Mouse (Mus musculus): ENCODE data around the gene 4933434E20Rik.

4933434E20Rik gene

DNA sequence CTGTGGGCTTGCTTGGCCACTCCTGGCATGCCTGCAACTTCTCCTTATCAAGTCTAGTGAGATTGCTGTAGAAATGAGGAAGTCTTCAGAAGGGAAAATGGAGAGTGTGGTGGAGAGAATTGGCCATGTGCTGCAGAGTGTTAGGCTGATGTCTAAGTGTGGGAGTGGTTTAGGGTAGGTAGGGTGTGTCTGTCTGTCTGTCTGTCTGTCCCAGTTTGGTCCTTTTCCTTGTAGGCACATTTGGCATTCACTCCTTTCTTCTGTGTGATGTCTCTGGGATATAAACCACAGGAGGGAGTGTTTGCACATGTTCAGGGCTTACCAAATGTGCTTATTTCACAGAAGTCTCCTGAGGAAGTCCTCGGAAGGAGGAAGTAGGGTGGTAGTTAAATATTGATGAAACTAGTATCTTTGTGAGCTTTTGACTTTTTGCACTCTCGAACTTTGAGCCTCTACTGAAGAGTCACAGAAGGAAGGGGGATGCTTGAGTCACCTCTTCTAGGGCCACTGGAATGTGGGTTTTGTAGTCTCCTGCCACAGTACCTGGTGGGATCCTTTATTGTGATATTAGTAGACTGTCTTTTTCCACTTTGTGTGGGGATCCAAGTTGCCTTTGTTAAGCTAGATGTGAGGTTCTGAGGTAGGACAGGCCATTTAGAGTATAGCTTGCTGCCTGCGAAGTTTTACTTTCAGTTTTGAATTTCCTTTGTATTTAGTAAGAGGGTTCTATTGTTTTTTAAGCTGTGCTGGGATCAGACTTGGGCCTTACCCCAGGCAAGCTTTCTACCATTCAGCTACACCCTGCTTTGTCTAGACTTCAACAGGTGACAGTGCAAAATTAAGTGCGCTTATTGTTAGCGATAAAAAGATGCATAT is 30.2 kb downstream of the 4933434E20Rik start:
- DNase-seq, result peak; percentile 33

DNA sequence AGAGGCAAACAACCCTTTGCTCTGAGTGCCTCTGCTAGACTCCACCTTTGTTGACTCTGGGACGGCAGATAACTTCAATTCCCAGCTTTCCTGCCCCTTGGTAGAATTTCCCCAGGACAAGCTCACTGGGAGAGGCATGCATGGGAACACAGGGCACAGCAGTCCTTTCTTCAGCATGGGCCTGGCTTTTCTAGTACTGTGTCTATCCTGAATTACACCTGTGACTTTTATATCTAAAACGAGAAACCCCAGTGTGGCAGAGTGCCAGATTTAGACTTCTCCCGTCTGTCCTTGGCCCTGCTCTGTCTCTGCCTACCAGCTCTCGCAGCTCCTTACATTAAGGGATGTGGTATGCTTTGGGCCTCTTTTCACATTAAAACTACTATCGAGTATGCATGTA is 31.6 kb downstream of the 4933434E20Rik start:
- DNase-seq, result no peak

- no peak for DNase-seq
These were observed 32.4 kb downstream of the 4933434E20Rik start for GRCm38 (mm10) chr3:90083698-90084324.

GRCm38 (mm10) chr3:90084790-90085189 is 33.4 kb downstream of the 4933434E20Rik start:
- DNase-seq, result no peak

GRCm38 (mm10) chr3:90085281-90085680 is 33.8 kb downstream of the 4933434E20Rik start:
- no peak for DNase-seq

DNA sequence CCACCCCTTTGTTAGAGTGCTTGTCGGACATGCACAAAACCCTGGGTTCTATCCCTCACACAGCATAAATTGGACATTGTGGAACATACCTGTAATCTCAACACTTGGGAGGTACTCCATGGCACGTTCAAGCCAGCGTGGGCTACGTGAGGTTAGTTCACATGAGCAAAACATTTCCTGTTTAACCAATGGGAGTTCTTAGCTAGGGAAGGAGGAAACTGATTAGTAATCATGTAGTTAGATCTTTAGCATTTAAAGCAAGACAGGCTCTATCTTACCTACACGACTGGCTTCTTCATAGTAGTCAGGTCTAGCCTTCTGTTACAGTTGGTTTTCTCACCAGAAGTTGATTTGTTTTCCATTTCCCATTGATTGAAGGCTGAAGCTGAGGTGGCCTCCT is 34.6 kb downstream of the 4933434E20Rik start:
- no peak for DNase-seq

- DNase-seq, result no peak
These were observed 37.2 kb downstream of the 4933434E20Rik start for GRCm38 (mm10) chr3:90088617-90089016.

- DNase-seq, result no peak
These were observed 39.5 kb downstream of the 4933434E20Rik start for GRCm38 (mm10) chr3:90090892-90091291.

DNA sequence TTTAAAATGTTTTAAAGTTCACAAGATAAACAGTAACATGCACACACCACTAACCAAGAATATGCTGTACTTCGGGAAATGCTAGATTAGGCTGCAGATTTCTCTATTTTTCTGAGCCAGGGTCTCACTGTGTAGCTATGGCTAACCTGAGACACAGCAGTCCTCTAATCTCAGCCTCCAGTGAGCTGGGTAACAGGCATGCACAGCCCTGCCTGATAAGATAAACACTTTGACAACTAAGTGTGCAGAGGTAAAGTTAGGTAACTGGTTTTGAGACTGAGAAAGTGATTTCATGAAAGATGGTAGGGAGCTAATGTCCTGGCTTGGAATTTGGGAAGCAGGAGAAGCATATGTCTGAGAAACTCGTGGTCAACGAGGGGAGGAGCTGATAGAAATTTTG is 43.0 kb downstream of the 4933434E20Rik start:
- DNase-seq, result no peak

- DNase-seq, result no peak
These were observed 46.5 kb downstream of the 4933434E20Rik start for GRCm38 (mm10) chr3:90097928-90098327.

GRCm38 (mm10) chr3:90101010-90101409 is 49.6 kb downstream of the 4933434E20Rik start:
- DNase-seq, result no peak

DNA sequence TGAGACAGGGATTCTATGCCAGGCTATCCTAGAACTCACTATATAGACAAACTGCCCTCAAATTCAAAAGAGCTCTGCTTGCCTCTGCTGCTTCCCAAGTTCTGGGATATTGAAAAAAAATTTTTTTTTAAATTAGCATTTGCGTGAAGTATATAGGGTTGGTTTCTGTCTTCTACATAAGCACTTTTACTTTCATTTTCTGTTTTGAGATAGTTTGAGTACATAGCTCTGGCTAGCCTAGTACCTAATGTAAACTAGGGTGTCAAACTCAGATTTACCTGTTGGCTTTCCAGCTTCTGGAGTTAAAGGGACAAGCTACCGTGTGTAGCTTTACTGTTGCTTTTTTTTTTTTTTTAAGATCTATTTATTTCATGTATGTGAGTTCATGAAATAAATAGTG is 50.2 kb downstream of the 4933434E20Rik start:
- no peak for DNase-seq

DNA sequence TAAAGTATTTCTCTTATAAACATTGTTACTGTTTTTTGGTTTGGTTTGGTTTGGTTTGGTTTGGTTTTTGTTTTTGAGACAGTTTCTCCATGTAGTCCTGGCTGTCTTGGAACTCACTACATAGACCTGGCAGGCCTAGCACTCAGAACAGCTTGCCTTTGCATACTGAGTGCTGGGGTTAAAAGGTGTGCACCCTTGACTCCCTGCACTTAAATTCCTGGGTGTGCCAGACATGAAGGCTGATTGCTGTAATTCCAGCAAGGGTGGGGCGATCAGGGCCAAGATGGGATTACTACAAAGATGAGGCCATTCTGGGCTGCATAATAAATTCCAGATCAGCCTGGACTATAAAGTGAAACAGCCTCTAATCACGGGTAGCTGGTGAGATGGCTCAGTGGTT is 50.8 kb downstream of the 4933434E20Rik start:
- no peak for DNase-seq

GRCm38 (mm10) chr3:90103176-90103575 is 51.7 kb downstream of the 4933434E20Rik start:
- no peak for DNase-seq

DNA sequence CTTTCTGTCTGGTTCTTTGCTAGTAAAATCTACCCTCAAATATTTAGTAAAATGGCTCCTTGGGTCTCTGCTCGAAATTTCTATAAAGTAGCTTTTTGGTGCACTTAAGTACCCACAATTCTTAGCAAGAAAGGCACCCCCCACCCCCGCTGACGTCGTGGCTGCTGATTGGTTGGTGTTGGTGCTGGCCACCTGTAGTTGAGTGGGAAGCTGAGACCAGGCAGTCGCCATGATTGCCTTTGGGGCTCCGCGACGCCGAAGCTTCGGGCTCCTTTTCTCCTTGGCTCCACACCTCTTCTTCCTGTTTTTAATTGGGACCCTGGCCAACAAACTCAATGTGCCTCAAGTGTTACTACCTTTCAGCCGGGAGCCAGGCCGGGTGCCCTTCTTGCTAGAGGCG is 52.5 kb downstream of the 4933434E20Rik start, which contains the start of gene Nup210l:
Gene Nup210l, plus strand, starts transcription at position 195 of the 400 bp plus-strand sequence.
- no peak for DNase-seq

GRCm38 (mm10) chr3:90111706-90112105 is 60.3 kb downstream of the 4933434E20Rik start:
- no peak for DNase-seq

DNA sequence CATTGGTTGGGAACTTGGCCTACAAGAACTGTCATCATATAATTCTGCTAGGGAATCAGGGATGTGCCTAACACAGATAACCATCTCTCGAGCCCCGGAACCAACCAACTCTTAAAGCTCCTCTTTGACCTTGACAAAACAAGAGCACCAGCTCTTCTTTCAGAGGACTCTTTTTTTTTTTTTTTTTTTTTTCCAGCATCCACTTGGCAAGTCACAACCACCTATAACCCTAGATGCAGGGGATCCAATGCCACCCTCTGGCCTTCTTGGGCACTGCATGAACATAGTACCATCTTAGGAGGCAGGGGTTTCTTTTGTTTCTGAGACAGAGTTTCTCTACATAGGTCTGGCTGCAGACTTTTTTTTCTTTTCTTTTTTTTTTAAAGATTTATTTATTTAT is 62.9 kb downstream of the 4933434E20Rik start:
- DNase-seq, result no peak

DNA sequence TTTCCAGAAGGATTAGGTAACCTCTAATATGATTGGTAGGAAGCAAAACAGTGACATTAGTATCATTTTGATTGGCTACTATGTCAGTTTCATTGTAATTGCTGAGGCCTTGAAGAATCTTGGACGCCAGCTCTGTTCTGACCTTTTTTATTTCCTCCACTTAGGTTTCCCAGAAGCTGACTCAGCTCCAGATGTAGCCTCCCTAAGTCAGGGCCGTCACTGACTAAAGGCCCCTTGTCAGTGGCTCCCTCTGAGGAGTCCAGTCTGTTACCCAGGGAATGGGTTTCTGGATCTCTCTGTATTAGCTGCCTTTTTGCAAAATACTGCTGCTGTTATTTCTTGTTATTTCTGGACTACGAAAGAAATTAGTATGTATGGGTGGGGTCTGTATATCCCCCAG is 64.1 kb downstream of the 4933434E20Rik start:
- DNase-seq, result no peak
